Mouse (Mus musculus): Measurements from ENCODE around the gene Mrgpra1. TPM values are rescaled to one million over a fixed set of nuclear protein-coding genes. Genes with fewer than 3 reads are reported as not detected.

Gene Mrgpra1
- polyA plus RNA-seq (2014; fragmentation: Illumina TruSeq; extraction: RNeasy Lipid Tissue Mini Kit (QIAGEN cat#74804); ENCODE audit: low read depth, low replicate concordance), result not detected

GRCm38 (mm10) chr7:47354140-47354539 is at the start of gene Mrgpra1:
Gene Mrgpra1 (minus strand): TSS chr7:47354240.

Other genes starting within 250 kb of the Mrgpra1 start
- gene Ptpn5, start 220.6 kb downstream of the Mrgpra1 start, polyA plus RNA-seq (2014; fragmentation: Illumina TruSeq; extraction: RNeasy Lipid Tissue Mini Kit (QIAGEN cat#74804); ENCODE audit: low read depth, low replicate concordance), result not detected
- not detected for gene Mrgpra6, start 149.3 kb downstream of the Mrgpra1 start, polyA plus RNA-seq (2014; fragmentation: Illumina TruSeq; extraction: RNeasy Lipid Tissue Mini Kit (QIAGEN cat#74804); ENCODE audit: low read depth, low replicate concordance)
- gene Mrgpra9, start 101.4 kb downstream of the Mrgpra1 start, polyA plus RNA-seq (2014; fragmentation: Illumina TruSeq; extraction: RNeasy Lipid Tissue Mini Kit (QIAGEN cat#74804); ENCODE audit: low read depth, low replicate concordance), result not detected
- not detected for gene Mrgpra2a, start 97.9 kb upstream of the Mrgpra1 start, polyA plus RNA-seq (2014; fragmentation: Illumina TruSeq; extraction: RNeasy Lipid Tissue Mini Kit (QIAGEN cat#74804); ENCODE audit: low read depth, low replicate concordance)
- gene Mrgpra2b, start 174.6 kb upstream of the Mrgpra1 start, polyA plus RNA-seq (2014; fragmentation: Illumina TruSeq; extraction: RNeasy Lipid Tissue Mini Kit (QIAGEN cat#74804); ENCODE audit: low read depth, low replicate concordance), result 3.0 TPM
- gene Mrgpra3, start 247.1 kb upstream of the Mrgpra1 start, polyA plus RNA-seq (2014; fragmentation: Illumina TruSeq; extraction: RNeasy Lipid Tissue Mini Kit (QIAGEN cat#74804); ENCODE audit: low read depth, low replicate concordance), result not detected